Mouse (Mus musculus) T-cell, adult 2 months (primary cell): ENCODE data around the gene Dnajc7.

Experiments
- DNase-seq: peaks from one replicate; pipeline ENCODE4 v3.0.0; 2022; ENCODE audit warnings: low spot score

Gene Dnajc7

DNA sequence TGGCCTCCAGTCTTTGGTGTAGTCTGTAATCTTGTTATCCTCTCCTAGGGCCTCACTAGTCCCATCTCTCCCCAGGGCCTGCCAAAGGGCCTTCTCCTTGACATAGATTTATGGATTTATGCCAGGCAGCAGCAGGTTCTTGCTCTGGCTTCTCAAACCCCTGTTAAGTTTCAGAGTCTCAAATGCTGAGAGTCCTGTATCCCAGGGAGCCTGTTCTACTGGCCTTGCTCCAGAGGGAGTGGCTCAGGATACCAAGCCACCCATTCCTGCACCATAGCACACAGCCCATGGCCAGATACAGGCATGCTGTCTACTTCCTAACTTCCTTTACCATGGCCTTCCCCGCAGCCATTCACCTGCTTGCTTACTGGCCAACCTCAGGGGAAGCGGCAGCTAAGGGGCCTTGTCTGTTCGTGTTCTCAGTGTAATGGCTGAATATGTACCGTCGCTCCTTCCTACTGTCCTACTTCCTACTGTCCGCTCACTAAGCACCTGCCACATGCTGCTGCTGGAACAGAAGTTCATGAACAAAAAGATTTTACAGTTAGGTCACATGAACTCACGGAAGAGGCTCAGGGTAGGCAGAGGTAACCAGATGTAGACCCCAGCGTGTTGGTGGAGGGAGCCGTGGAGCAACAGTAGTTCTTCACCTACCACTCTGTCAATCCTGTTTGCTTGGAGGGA lies 40.7 kb downstream of the Dnajc7 start:
- DNase-seq: no peak

GRCm38 (mm10) chr11:100577852-100578599 lies 41.9 kb downstream of the Dnajc7 start:
- DNase-seq: no peak

DNA sequence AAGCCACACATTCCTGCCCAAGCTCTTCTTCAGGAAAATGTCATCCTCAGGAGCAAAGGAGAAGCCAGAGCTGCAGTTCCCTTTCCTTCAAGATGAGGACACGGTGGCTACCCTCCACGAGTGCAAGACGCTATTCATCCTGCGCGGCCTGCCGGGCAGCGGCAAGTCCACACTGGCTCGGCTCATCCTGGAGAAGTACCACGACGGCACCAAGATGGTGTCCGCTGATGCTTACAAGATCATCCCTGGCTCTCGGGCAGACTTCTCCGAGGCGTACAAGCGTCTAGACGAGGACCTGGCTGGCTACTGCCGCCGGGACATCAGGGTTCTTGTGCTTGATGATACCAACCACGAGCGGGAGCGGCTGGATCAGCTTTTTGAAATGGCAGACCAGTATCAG lies 43.7 kb downstream of the Dnajc7 start:
- DNase-seq: no peak

GRCm38 (mm10) chr11:100575484-100575855 lies 44.5 kb downstream of the Dnajc7 start:
- no peak for DNase-seq

DNA sequence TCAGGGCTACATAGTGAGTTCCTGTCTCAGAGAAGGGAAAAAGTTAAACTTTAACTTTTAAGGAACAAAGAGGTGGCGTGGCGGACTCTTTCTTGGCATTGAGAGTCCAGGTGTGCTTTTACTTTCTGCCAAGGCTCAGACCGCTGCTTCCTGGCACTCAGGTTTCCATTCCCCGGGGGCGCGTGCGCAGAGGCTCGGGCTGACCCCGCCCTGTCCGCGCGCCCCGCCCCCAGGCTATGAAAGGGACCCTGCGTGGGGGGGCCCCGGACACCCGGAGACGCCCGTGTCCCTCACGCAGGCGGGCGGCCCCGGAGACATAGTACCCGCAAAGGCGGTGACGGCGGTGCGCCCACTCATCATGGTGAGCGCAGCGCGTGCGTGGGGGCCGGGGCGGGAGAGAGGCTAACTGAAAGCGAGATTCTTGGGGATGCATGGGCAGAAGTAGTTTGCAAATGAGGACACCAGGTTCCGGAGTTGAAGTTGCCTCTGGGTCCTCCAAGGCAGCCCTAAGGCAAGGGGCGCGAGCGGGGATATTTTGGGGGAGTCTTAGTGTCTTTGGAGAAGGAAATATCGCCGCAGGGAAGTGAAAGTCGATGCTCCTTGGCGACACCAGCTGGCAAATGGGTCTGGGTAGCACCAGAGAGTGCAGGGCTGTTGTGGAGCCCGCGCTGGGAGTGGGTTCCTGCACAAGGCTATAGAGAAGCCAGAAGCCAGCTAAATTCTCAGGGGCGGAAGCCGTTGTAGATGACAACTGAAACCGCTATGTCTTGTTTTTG lies 45.1 kb downstream of the Dnajc7 start, which contains the start of gene Cnp:
Gene Cnp (plus strand): TSS at position 197 of the 776 bp plus-strand sequence.
- DNase-seq: peak; percentile 79

DNA sequence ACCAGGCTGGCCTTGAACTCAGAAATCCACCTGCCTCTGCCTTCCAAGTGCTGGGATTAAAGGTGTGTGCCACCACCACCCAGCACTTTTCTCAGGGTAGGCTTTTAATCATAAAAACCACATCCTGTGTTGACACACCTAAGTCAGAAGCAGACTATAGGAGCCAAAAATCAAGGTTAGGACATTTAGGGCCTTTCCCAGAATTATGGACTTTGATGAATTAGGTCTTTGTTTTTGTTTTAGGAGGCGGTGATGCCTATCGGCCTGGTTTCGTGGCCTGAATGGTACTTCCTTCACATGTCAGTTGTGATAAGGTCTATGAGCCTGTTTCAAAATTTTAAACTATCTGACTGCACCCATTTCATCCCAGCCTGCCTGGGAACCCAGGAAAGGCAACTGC lies 45.8 kb downstream of the Dnajc7 start:
- DNase-seq: peak; percentile 68

GRCm38 (mm10) chr11:100571202-100571567 lies 48.8 kb downstream of the Dnajc7 start:
- no peak for DNase-seq

- DNase-seq: peak; percentile 64
Measured at GRCm38 (mm10) chr11:100570430-100571201, 49.4 kb downstream of the Dnajc7 start.

- no peak for DNase-seq
Measured at GRCm38 (mm10) chr11:100569789-100570188, 50.2 kb downstream of the Dnajc7 start.

DNA sequence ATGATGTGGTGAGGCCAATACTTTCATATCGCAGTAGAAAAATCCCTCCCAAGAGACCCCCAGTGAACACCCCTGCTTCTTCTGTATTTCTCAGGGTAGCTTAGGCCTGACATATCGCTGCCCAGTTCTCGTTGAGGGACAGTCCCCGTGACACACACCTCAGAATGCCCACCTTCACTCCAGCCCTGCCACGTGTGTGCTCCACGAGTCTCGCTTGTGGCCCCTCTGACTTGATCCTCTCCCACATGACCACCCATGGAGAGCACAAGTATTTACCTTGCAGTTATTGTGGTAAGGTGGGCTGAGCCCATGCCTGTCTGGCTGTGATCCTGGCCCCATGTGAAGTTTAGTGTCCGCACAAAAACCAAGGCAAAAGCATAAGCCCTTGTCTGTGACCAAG lies 51.3 kb downstream of the Dnajc7 start:
- no peak for DNase-seq

DNA sequence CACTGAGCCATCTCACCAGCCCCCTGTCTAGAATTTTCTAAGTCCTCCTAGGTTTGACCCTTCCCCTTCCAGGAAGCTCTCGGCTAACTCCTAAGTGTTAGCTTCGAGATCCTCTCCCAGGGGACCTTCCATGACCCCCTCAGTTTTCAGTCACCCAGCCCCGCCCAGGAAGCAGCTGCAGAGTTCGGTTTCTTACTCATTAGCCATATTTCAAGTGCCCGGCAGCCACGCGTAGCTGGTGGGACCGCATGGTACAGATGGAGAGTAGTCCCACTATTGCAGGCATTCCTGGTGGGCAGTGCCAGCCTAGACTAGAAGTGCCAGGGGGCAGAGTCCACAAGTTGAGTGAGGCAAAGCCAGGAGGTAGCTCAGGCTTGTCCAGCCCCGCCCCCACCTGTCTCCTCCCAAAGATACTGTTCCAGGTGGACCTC lies 52.1 kb downstream of the Dnajc7 start:
- no peak for DNase-seq

DNA sequence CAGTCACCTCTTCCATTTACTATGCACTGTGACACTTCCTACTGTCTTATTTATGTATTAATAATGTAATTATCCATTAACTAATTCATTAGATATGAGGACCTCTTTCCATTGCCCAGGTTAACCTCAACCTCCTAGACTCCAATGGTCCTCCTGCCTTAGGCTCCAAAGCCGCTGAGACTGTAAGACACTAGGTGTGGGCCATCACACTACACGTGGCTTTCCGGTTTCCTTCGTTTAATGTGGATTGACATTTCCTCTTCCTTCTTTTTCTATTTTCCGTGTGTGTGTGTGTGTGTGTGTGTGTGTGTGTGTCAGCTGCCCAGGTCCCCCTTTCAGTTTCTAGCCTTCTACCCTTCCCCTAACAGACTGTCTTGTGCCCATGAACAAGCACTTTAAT lies 52.7 kb downstream of the Dnajc7 start:
- DNase-seq: no peak

GRCm38 (mm10) chr11:100564703-100565102 lies 55.3 kb downstream of the Dnajc7 start:
- no peak for DNase-seq

GRCm38 (mm10) chr11:100564297-100564696 lies 55.7 kb downstream of the Dnajc7 start:
- no peak for DNase-seq

- no peak for DNase-seq
Measured at GRCm38 (mm10) chr11:100561748-100562147, 58.2 kb downstream of the Dnajc7 start.

- no peak for DNase-seq
Measured at GRCm38 (mm10) chr11:100559476-100559875, 60.5 kb downstream of the Dnajc7 start.

DNA sequence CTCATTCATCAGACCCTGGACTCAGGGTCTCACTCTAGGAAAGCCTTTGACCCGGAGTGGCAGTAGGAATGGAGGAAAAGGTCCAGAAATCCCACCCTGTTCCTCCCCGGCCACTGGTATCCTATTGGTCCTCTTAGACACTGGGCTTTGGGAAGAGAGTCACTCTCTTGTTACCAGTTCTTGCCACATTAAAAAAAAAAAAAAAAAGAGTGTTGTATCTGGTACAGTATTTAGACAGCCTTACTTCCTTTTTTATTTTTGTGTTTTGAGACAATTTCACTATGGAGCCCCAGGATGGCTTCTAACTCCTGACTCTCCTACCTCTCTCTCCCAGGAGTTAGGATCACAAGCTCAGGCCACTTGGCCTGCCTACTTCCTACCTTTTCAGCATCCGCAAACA lies 62.4 kb downstream of the Dnajc7 start:
- DNase-seq: no peak

GRCm38 (mm10) chr11:100555583-100555982 lies 64.4 kb downstream of the Dnajc7 start:
- DNase-seq: peak; percentile 68

GRCm38 (mm10) chr11:100552842-100553241 lies 67.1 kb downstream of the Dnajc7 start:
- DNase-seq: no peak

DNA sequence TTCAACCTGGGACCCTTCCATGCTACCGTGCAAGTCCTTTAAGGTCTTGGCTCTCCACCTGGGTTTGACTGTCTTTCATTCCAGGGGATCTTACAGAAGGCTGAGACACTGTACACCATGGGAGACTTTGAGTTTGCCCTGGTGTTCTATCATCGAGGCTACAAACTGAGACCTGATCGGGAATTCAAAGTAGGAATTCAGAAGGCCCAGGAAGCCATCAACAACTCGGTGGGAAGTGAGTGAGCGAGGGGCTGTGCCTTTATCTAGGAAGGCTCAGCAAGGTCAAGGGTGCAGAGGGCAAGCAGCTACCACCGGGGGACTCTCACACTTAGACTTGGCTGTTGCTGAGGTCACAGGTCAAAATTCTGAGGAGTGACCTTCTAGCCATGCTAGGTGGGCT lies 69.9 kb downstream of the Dnajc7 start:
- no peak for DNase-seq

DNA sequence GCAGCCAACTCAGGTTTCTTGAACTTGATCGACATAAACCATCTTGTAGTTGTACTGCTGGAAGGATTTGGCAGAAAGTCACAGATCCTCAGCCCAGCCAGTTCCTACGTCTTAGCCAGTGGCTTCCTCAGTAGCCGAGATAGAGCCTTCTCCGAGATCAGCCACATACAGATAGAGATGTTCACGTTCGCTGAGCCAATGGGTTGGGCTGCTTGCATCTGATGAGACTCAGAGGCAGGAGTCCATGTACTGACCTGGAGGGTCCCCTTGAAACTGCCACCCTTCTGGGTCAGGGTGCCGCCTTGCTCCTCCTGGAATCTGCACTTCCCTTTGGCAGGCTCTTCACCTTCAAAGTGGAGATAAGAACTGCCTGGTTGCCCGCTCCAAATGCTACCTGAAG lies 70.5 kb downstream of the Dnajc7 start:
- DNase-seq: no peak

DNA sequence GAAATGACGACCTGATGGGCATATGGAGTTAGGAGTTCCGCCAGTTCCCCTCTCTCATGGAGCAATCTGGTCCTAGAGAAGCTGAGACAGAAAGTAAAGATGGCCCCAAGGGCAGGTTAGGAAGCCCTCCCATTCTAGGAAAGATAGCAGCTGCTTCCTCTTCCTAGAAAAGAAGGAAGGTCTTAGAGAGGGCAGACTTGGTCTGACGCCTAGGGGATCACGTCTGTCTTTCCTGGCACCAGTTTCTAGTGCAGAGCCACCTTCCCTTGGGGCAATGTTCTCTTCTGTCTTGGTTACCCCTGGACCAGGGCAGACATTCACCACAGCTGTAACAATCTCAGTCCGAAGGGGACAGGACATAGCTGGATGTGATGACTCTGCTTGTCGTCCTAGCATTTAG lies 71.8 kb downstream of the Dnajc7 start:
- DNase-seq: no peak
